Mouse (Mus musculus) T-helper 1 cell (primary cell): ENCODE results near the gene Usp37.

Experiments used
- in situ Hi-C: fragments of 300-600 bp; cut with MboI, MseI; formaldehyde crosslinking; loops from one replicate; pipeline ENCODE4 v1.15.1; 2025; ENCODE audit warnings: high pct_unique_total_duplicates

Usp37 gene

DNA sequence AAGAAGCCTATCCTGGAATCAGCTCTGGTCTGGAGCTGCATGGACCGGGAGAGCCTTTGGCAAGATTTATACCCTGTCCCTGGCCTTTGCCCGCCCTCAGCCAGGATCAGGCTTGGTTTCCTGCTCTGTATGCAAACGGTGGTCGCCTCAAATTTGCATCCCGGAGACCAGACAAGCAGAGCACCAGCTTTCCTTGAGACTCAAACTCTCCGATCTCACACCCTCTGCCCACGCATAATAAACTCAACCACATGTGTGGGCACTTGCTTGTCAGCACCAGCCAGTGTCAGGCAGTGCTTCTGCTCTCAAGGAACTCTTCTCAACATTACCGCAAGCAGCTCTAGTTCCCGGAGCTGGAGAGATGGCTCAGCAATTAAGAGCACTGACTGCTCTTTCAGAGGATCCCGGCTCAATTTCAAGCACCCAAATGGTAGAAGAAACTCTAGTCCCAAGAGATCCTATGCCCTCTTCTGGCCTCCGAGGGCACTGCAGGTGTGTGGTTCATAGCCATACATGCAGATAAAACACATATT, 146.1 kb downstream of the Usp37 start:
- in situ Hi-C loops = loop anchor here (5.0 to 10.0 kb wide), 2 partner anchors 49 to 727 kb away; partner anchors contain the start of gene Nhej1

DNA sequence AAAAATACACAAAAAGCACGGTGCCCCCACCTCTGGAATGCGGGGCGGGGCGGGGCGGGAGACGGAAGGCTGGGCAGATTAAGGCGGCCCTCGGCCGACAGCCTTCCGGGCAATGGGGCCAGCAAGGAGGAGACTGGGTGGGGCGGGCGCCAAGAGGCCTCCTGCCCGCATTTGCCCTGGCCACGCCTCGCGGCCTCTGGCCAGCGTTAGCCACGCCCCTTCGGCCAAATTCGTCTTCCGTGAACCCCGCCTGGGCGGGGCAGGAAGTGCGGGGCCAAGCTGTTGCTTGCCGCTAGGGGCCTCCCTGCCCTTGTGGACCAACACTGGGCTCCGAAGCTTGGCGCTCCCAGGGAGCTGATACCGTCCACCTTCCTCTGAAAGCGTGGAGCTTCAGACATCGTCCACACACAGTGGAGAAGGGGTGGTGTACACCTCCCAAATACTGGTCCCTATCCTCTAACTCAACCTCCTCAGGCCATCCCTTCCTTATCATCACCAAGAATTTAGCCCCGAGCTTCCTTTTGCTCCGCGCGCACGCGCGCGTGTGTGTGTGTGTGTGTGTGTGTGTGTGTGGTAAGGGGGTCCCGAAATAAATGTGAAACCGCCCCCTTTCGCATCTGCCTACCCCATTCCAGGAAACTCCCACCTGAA, 146.7 kb downstream of the Usp37 start:
- in situ Hi-C loops = loop anchor here (5.0 to 10.0 kb wide), 2 partner anchors 50 to 727 kb away; partner anchors contain the start of gene Nhej1

DNA sequence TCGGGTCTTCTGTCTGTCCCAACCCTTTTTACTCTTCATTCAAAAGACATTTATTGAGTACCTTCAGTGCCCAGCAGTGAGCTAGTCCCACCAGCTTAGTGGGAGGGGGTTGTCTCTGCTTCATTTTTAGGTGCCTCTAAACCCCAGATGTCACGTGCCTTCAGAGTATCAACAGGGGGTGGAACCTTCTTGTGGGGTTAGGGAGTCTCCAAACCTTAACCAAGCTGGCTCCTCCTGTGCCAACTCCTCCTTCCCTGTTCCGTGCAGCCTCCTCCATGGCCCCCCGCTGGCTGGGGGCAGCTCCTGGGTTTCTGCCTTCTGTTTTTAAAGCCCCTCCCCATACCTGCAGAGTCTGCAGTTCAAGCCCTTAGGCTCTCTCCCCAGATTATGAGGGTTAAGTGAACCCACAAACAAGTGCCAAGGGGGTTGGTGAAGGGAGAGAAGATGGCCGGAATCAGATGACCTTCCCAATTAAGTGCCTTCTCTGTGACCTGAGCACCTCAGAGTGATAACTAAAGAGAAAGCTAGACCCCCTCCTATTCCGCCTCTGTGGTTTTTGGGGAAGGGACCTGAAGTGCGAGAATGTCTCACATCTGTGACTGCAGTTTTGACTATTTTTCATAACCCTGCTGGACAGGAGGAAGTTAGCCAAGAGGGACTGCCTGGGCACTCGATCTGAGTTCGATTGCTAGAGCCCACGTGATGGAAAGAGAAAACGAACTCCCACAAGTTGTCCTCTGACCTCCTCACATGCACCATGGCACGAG, 147.4 kb downstream of the Usp37 start:
- in situ Hi-C loops = loop anchor here (5.0 to 10.0 kb wide), 2 partner anchors 51 to 728 kb away; partner anchors contain the start of gene Nhej1

DNA sequence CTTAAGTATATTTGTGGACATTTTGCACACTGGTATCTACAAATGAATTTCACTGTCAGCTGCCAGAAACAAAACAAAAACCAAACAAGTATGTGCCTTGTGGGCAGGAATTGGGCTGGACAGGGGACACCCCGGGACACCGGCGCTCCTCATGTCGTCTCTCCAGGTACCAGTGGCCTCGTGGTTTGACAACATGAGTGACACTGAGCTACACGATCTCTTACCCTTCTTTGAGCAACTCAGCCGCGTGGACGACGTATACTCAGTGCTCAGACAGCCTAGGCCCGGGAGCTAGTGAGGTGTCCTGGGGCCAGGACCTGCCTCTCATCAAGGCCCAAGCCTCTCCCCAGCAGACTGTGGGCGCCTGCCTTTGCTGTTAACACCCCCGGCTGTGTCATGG, 148.8 kb downstream of the Usp37 start:
- in situ Hi-C loops = loop anchor here (5.0 to 10.0 kb wide), 2 partner anchors 52 to 730 kb away; partner anchors contain the start of gene Nhej1

DNA sequence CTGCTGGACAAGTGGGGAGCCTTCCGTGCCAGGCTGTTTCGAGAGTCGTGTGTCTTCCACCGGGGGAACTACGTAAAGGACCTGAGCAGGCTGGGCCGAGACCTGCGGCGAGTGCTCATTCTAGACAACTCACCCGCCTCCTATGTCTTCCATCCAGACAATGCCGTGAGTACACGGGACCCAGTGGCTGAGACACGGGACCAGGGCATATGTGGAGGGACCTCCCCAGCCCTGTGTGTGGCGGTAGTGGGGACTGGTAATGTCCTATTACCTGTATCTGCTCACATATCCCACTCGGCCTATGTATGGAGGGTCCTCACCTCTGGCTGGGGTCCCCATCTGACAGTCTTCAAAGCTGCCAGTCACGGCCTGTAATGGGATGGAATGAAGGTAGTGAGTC, 149.2 kb downstream of the Usp37 start:
- in situ Hi-C loops = loop anchor here (5.0 to 10.0 kb wide), 2 partner anchors 52 to 730 kb away; partner anchors contain the start of gene Nhej1

DNA sequence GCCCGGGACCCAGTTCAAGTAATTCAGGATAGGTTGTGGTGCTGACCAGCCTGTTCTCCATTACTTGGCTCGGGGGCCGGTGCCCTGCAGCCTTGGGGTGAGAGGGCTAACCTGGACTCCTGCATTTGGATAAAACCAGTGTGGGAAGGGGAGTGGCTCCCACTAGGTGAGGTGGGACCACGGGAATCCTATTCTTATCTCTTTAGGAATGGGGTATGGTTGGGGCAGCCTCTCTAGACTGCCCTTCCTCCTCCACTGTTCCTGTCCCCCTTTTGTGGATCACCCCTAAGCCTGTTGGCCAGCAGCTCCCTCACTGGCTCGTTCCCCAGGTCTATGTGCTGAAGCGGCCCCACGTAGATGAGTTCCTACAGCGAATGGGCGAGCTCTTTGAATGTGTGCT, 149.8 kb downstream of the Usp37 start:
- in situ Hi-C loops = loop anchor here (10.0 kb wide), 1 partner anchor 730 kb away; the partner anchor contains the start of gene Nhej1

DNA sequence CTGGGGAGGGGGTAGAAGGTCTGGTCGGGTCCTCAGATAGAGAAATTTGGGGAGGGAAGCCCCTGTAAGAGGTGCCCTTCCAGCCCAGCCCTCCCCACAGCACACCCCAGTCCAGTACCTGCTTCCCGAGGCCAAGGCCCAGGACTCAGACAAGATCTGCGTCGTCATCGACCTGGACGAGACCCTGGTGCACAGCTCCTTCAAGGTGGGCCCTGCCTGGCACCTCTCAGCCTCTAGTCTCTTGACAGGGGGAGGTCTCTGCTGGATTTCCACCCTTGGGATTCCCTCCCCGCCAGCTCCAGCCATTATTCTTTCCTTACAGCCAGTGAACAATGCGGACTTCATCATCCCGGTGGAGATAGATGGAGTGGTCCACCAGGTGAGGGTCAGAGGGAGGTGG, 150.4 kb downstream of the Usp37 start:
- in situ Hi-C loops = loop anchor here (10.0 kb wide), 1 partner anchor 731 kb away; the partner anchor contains the start of gene Nhej1

DNA sequence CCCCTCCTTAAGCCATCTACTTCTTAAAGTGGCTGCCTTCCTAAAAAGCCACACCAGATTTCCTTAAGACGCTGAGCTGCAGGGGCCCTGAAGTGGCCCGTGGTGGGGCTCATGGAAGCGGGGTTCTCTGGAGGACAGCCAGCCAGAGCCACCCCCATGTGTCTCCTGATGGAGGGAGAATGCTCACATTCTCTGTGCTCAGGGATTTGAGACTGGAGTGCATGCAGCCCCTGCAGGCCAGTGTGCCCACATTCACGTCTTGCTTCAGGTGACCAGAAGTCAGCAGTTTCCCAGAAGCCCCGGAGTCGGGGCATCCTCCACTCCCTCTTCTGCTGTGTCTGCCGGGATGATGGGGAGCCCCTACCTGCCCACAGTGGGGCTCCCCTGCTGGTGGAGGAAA, 151.1 kb downstream of the Usp37 start:
- in situ Hi-C loops = loop anchor here (10.0 kb wide), 1 partner anchor 732 kb away; the partner anchor contains the start of gene Nhej1

DNA sequence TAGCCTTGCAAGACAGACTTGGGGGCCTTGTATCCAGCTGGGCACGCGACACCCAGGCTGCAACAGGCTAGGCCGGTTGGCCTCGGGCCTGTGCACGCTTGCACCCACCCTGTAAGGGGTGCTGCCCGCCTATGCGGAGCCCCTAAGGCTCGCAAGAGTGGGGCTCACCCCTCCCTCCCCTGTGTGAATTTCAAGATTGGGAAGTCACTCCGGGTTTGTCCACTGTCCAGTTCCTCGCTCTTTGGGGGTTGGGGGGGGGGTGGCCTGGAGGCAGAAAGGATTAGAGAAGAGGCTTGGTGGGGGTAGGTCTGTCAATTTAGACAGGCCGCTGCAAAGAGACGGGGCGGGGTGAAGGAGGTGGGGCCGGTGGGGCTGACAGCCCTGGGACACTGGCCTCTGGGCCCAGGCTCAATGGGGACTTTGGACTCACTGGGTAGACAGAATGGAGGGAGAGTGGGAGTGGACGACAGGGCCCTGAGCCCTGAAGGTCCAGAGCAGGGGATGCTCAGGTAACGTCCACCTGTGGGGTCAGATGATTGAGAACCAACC, 151.6 kb downstream of the Usp37 start:
- in situ Hi-C loops = loop anchor here (10.0 kb wide), 1 partner anchor 732 kb away; the partner anchor contains the start of gene Nhej1

DNA sequence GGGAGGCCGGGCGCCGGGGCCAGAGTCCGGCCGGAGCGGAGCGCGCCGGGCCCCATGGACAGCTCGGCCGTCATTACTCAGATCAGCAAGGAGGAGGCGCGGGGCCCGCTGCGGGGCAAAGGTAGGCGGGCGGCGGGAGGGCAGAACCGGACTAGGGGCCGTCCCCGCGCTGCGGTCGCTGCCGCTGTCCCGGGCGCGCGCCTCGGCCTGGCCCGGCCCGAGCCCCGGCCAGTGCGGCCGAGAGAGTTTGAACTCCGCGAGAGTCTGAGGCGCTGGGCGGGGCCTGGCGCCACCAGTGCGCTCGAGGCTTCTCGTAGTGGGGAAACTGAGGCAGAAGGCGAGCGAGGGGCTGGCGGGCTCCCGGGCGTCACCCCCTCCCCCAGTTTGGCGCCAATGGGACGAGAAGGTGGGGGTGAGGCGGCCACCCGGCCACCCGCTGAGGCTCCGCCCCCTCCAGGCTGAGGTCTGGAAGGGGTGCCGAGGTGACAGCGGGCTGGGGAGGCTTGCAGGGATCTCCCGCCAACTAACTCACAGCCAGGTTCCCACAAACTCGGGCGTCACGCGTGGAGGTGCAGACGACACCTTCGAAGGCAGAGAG, 152.1 kb downstream of the Usp37 start:
- in situ Hi-C loops = loop anchor here (10.0 kb wide), 1 partner anchor 733 kb away; the partner anchor contains the start of gene Nhej1

DNA sequence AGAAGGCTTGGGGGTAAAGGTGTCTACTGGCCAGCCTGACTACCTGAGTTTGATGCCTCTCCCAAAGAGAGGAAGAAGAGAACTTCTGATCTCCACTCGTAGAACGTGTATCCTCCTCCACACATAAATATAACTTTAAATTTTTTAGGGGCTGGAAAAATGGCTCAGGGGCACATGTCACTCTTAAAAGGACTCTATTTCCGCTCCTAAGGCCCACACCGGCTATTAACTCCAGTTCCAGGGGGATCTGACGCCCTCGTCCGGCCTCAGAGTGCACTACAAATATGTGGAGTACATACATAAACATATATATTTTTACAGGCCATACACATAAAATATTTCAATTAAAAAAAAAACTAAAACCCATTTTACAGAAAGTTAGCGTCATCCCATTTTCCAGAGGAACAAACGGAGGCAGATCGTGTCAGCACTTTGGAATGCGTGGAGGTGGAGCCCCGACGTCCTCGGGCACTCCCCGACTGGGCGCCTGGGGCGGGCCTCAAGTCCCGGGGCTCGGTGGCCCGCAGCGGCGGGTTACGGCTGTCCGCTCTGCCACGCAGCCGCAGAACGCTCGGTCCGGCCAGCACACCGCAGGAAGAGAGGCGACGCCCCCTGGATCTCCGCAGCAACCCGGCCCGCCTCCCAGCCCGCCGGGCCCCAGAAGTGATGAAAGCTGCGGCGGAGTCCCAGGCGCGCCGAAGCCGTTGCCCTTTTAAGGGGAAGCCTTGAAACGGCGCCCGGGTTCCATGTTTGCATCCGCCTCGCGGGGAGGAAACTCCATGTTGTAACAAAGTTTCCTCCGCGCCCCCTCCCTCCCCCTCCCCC, 152.9 kb downstream of the Usp37 start, which contains the start of gene Ctdsp1:
TSS of gene Ctdsp1 (plus strand) at position 586 of the 825 bp plus-strand sequence.
- in situ Hi-C loops = loop anchor here (10.0 kb wide), 1 partner anchor 734 kb away; the partner anchor contains the start of gene Nhej1

DNA sequence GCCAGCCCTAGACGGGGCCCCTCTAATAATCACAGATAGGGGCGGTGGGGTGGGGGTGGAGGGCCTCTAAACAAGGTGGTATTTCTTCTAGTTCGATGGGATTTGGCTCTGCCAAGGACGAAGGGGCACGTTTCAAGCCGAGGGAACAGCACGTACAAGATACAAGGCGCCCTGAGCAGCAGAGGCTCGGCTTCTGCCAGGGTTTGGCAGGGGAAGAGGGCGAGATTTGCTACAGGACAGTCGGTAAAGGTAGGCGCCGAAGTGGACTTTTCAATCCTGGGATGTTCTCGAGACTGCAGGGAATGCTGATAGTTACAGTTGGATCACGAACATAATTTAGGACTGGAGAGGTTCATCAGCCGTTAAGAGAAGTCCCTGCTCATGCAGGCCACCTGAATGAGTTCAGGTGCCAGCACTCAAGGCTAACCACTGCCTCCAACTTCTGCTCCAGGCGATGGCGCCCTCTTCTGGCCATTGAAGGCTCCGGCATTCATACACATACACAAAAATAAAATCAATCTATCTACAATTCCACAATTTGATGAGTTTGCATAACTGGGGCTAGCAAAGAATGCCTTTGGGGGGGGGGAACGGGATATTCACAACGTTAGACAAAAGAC, 153.7 kb downstream of the Usp37 start:
- in situ Hi-C loops = loop anchor here (10.0 kb wide), 1 partner anchor 734 kb away; the partner anchor contains the start of gene Nhej1

DNA sequence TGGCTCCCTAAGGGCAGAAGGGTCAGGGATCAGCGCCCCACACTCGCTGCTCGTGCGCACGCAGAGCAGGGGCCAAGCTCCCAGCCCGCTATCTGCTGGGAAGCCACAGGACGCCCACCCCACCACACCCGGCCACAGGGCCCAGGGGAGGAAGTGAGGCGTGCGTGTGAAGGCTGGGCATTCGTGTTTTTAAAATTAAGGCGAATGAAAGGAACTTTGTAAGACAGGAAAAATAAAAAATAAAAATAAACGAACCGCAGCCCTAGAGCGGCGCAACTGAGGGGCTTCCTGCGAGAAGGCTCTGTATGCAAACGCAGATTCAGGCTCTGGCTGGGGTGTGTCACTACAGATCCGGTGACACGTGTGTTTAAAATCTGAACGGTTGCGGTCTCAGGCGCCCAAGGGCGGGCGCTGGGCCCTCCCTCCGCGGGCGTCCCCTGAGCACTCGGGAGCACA, 154.2 kb downstream of the Usp37 start:
- in situ Hi-C loops = loop anchor here (10.0 kb wide), 1 partner anchor 735 kb away; the partner anchor contains the start of gene Nhej1

DNA sequence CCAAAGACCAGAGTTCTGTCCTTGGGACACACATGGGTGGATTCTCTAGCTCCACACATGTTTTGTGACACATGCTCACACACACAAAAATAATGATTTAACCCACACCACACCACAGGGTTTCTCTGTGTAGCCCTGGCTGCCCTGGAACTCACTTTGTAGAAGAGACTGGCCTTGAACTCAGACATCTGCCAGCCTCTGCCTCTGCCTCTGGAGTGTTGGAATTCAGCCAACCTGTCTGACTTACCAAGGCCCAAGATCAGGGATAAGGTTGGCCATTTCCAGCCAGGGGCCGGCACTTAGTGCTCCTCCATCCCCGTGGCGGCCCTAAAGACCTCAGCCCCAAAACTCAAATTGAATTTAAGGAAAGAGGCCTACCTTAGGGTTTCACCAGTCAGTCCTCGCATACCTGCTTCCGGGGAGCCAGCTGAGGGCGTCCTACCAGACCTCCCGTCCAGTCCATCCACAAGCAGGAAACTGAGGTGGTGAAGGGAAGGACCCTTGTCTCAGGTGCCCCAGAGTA, 155.6 kb downstream of the Usp37 start:
- in situ Hi-C loops = no loop called here

DNA sequence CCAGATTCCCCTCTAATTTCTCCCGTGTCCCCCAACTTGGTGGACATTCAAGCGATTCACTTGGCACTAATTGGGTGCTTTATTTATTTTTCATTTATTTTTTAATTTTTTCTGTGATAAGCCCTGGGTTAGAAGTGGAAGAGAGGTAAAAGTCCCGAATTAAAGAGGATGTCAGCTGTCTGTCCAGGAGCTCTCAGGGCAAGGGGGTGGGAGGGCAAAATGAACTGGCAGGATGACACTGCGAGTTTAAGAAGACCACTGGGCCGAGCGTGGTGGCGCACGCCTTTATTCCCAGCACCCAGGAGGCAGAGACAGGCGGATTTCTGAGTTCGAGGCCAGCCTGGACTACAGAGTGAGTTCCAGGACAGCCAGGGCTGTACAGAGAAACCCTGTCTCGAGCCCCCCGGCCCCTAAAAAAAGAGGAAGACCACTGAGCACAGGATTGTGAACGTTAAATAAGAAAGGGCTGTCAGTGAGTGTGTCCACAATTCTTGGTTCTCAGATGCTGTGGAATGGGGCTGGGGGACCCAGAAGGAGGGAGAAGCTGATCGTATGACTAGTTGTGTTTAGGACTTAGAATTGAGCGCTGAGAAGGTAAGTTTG, 156.6 kb downstream of the Usp37 start:
- in situ Hi-C loops = no loop called here

DNA sequence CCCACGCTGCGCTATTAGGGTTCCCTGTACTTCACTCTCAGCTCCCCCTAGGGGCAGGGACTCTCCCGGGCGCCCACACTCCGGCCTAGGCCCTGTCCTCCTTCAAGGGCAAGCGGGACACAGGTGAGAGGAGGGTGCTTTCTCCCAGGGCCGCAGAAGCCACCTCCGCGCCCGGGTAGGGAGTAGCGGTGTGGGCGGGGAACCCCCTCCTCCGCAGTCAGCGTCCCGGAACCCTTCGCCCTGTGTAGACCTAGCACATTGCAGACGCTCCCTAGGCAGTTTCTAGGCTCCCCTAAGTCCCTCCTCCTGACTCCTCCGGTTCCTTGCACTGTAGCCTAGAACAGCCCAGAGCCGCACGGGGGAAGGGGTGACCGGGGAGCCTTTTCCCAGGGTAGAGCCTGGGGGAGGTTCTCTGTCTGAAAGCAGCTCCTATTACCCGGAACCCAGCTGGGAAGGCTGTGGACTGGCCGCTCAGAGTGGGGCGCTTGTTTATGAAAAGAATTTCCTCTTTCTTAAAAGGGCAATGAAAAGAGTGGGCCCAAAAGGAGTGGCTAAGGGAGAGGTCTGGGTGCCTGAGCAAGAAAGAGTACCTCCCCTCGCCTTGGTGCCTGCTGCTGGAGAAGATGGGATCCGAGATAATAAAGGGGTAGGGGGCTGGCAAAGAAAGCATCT, 157.2 kb downstream of the Usp37 start:
- in situ Hi-C loops = no loop called here

DNA sequence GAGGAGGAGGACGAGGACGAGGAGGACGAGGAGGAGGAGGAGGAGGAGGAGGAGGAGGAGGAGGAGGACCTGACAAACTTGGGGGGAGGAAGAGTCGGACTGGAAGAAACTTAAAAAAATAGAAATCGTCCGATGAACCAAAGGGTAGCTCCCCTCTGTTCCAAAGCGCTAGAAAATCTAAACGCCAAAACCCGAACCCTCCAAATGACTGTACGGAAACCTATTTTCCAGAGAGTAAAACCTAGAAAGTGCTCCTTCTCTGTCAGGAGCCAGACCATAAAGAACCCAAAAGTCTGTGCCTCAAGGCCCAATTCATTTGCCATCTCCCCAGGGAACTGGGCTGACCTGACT, 157.7 kb downstream of the Usp37 start:
- in situ Hi-C loops = no loop called here

DNA sequence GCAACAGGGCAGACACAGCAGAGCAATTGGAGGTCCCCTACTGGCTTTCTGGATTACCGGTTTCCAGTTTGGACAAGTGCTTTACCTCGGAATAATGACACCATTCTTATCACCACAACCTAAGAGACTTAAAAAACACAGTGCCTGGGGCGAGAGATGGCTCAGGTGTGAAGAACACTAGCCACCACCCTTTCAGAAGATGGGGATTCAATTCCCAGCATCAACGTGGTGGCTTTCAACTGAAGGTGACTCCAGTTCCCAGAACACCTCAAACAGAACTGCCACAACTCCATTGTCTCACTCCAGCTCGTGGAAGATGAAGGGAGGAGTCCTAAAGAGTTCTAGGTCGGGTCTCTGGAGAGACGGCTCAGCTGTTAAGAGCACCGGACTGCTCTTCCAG, 158.6 kb downstream of the Usp37 start:
- in situ Hi-C loops = no loop called here
